Mouse (Mus musculus) left cerebral cortex, postnatal 10 days (tissue): ENCODE measurements around the gene Zkscan6. TPM values are rescaled to one million over a fixed set of nuclear protein-coding genes. Genes with fewer than 3 reads are reported as not detected.

Experiments used
- DNase-seq, 2 experiments: peaks; one replicate each; pipeline ENCODE4 v3.0.0; 2021 to 2022; ENCODE audit warnings: low spot score in 2 of 2, mixed read lengths in 1 of 2; ENCODE audit errors: extremely low spot score in 1 of 2
- intact Hi-C: fragments of 180-260 bp; cut with DNase I; formaldehyde crosslinking; loops from one replicate; pipeline ENCODE4 v1.15.1; 2025
- total RNA-seq, 2 experiments: library from RNA; stranded (reverse); gene quantifications; 2 replicates each; pipeline ENCODE4 v1.2.3; 2021

The Zkscan6 gene
- total RNA-seq, 2 experiments from 2014 or later: 11.5 to 12.9 TPM

GRCm38 (mm10) chr11:65801899-65802298, 5.1 kb upstream of the Zkscan6 start:
- DNase-seq: peak; percentile 51 to 74
- intact Hi-C loops: no loop called here

GRCm38 (mm10) chr11:65806321-65806904, 562 bp upstream of the Zkscan6 start:
- DNase-seq: peak in 1 of 2 experiments; percentile 26
- intact Hi-C loops: no loop called here

- intact Hi-C loops: no loop called here
- DNase-seq: no peak
Observed at GRCm38 (mm10) chr11:65807601-65808000, 626 bp downstream of the Zkscan6 start.

- DNase-seq: no peak
- intact Hi-C loops: no loop called here
Observed at GRCm38 (mm10) chr11:65812088-65812487, 5.1 kb downstream of the Zkscan6 start.

GRCm38 (mm10) chr11:65814381-65814780, 7.4 kb downstream of the Zkscan6 start:
- intact Hi-C loops: no loop called here
- no peak for DNase-seq

- intact Hi-C loops: no loop called here
- no peak for DNase-seq
Observed at GRCm38 (mm10) chr11:65816237-65816636, 9.3 kb downstream of the Zkscan6 start.

- intact Hi-C loops: no loop called here
- no peak for DNase-seq
Observed at GRCm38 (mm10) chr11:65818193-65818592, 11.2 kb downstream of the Zkscan6 start.

GRCm38 (mm10) chr11:65820280-65820679, 13.3 kb downstream of the Zkscan6 start:
- intact Hi-C loops: loop anchor here (5.0 to 10.0 kb wide), 2 partner anchors 707 to 1045 kb away; partner anchors contain the start of gene Shisa6
- DNase-seq: peak in 1 of 2 experiments; percentile 28

- DNase-seq: peak; percentile 71 to 84
- intact Hi-C loops: loop anchor here (5.0 to 10.0 kb wide), 2 partner anchors 706 to 1044 kb away; partner anchors contain the start of gene Shisa6
Observed at GRCm38 (mm10) chr11:65820877-65821276, 13.9 kb downstream of the Zkscan6 start.

GRCm38 (mm10) chr11:65824556-65824955, 17.6 kb downstream of the Zkscan6 start:
- DNase-seq: no peak
- intact Hi-C loops: loop anchor here (5.0 to 10.0 kb wide), 2 partner anchors 703 to 1040 kb away; partner anchors contain the start of gene Shisa6

- intact Hi-C loops: no loop called here
- DNase-seq: peak; percentile 30 to 55
Observed at GRCm38 (mm10) chr11:65838999-65839398, 32.0 kb downstream of the Zkscan6 start.

GRCm38 (mm10) chr11:65846446-65846845, 39.5 kb downstream of the Zkscan6 start:
- DNase-seq: no peak
- intact Hi-C loops: no loop called here

GRCm38 (mm10) chr11:65852066-65852465, 45.1 kb downstream of the Zkscan6 start:
- no peak for DNase-seq
- intact Hi-C loops: no loop called here

- intact Hi-C loops: no loop called here
- no peak for DNase-seq
Observed at GRCm38 (mm10) chr11:65861476-65861875, 54.5 kb downstream of the Zkscan6 start.

- intact Hi-C loops: no loop called here
- DNase-seq: no peak
Observed at GRCm38 (mm10) chr11:65877146-65877775, 70.3 kb downstream of the Zkscan6 start.

Other genes starting within 250 kb of the Zkscan6 start
- gene Map2k4, start 18.9 kb upstream of the Zkscan6 start, total RNA-seq: 100 to 1,000 TPM; 208 to 215 TPM